Mouse (Mus musculus) heart, postnatal 0 days (tissue): ENCODE measurements around the gene Slc10a4.

Experiments
- CTCF ChIP-seq: IDR thresholded peaks from 2 replicates; pipeline ENCODE4 v1.5.1; 2016; ENCODE audit warnings: antibody characterized with exemption, control low read depth, low read depth
- EP300 ChIP-seq: IDR thresholded peaks from 2 replicates; pipeline ENCODE4 v1.6.1; 2016; ENCODE audit warnings: antibody characterized with exemption, low read depth

GRCm38 (mm10) chr5:73014745-73015144, 8.1 kb downstream of the Slc10a4 start:
- TF ChIP-seq CTCF (no peak), EP300 (no peak)
